Mouse (Mus musculus) G1E (cell line): ENCODE results near the gene Cntn5.

Experiments used
- CTCF ChIP-seq: IDR thresholded peaks from 2 replicates; pipeline ENCODE4 v1.5.1; 2012; ENCODE audit warnings: low read depth, low read length, inconsistent platforms, mixed read lengths
- GATA1 ChIP-seq: IDR thresholded peaks from 2 replicates; pipeline ENCODE4 v1.6.1; 2012; ENCODE audit warnings: borderline replicate concordance, low read length, inconsistent platforms, mixed read lengths
- GATA2 ChIP-seq: IDR thresholded peaks from 2 replicates; pipeline ENCODE4 v1.6.1; 2012; ENCODE audit warnings: low read depth, low read length, inconsistent platforms, borderline replicate concordance
- POLR2AphosphoS5 ChIP-seq: IDR thresholded peaks from 2 replicates; pipeline ENCODE4 v1.6.1; 2012; ENCODE audit warnings: low read depth, low read length, inconsistent platforms; ENCODE audit not compliant: insufficient replicate concordance
- TAL1 ChIP-seq: conservative IDR thresholded peaks from 2 replicates; pipeline ENCODE4 v1.6.1; 2012; ENCODE audit warnings: low read depth, low read length, inconsistent platforms, mixed read lengths

GRCm38 (mm10) chr9:10879758-10880157, 24.8 kb downstream of the Cntn5 start:
- TF ChIP-seq GATA1 (no peak), CTCF (no peak), TAL1 (no peak), GATA2 (no peak), POLR2AphosphoS5 (no peak)
